ENCODE assay signal across 9 mouse cellular contexts in the genomic region with DNA sequence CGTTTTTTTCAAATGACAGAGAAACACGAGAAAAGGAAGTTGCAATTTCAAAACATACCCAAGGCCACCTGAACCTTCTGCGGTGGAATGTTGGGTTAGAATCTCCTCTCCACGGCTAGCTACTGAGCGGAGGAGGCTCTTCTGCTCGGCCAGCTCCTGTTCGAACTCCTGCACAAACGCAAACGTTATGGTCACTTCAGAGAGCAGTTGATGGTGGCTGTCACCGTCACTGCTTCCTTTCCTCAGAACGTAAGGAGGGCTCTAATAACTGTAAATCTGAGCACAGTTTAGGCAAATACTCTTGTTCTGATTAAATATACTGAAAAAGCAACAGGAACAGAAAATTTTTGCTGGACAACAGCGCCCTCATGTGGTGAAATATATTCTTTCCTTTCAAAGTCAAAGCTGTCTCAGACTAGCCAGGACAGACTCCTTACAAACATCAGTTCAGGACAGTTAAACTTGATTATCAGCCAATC.
DNase-seq lines count a peak whose midpoint lies in the region; ATAC-seq and TF ChIP-seq lines count a peak whose summit lies in the region.
"Had no signal": no experiment of that assay in that cellular context is flagged by ENCODE, and none has a peak within 500 bp of the region (broad histone marks: within the 10 kb centered on the region; RNA-seq: fewer than 3 reads in every experiment).

No protein-coding gene starts in this region.

- no peak overlapping the region for H3K27ac ChIP-seq in liver, adult 2 months (replicated peaks; ENCODE audit: insufficient read depth, low read depth, low read length)
- no peak overlapping the region for H3K27ac ChIP-seq in liver, embryonic 12.5 days
- no peak overlapping the region for H3K27ac ChIP-seq in embryonic facial prominence, embryonic 10.5 days (replicated peaks)
- H3K27ac ChIP-seq: lung, embryonic 15.5 days had no signal

- TF ChIP-seq POLR2A in liver, adult 2 months (IDR thresholded peaks at IDR 0.05; ENCODE audit: extremely low read depth, insufficient read depth, low read length), result no peak
- no peak for TF ChIP-seq POLR2A in lung, adult 2 months (IDR thresholded peaks at IDR 0.05; ENCODE audit: borderline replicate concordance, extremely low read depth, low read depth, low read length)

- ATAC-seq in liver, embryonic 12.5 days, result no peak

- H3K4me2 ChIP-seq in liver, embryonic 12.5 days, result no peak overlapping the region
- H3K4me2 ChIP-seq: lung, embryonic 15.5 days had no signal

- peaks cover 19% of the 10 kb centered on the region for H3K36me3 ChIP-seq in liver, adult 2 months (ENCODE audit: control insufficient read depth, insufficient read depth, low read length)
- H3K36me3 ChIP-seq in liver, embryonic 12.5 days, result 0 out of 2 replicates have a peak, but pooled peaks cover 7% of the 10 kb centered on the region
- no peaks in the 10 kb centered on the region for H3K36me3 ChIP-seq in embryonic facial prominence, embryonic 10.5 days (replicated peaks)
- H3K36me3 ChIP-seq: lung, embryonic 15.5 days had no signal

- H3K4me1 ChIP-seq in liver, adult 2 months (ENCODE audit: control insufficient read depth, insufficient read depth, low read length), result no peaks in the 10 kb centered on the region
- peaks cover 20% of the 10 kb centered on the region for H3K4me1 ChIP-seq in liver, embryonic 12.5 days
- no peaks in the 10 kb centered on the region for H3K4me1 ChIP-seq in embryonic facial prominence, embryonic 10.5 days
- no peaks in the 10 kb centered on the region for H3K4me1 ChIP-seq in lung, adult 2 months (ENCODE audit: control insufficient read depth, insufficient read depth, low read length)
- H3K4me1 ChIP-seq: lung, embryonic 15.5 days had no signal

- H3K4me3 ChIP-seq in liver, adult 2 months (ENCODE audit: insufficient read depth, low read depth, low read length), result no peak overlapping the region
- no peak overlapping the region for H3K4me3 ChIP-seq in liver, embryonic 12.5 days
- H3K4me3 ChIP-seq in embryonic facial prominence, embryonic 10.5 days, result no peak overlapping the region
- no peak overlapping the region for H3K4me3 ChIP-seq in lung, adult 2 months (replicated peaks; ENCODE audit: extremely low read depth, low read depth, low read length)
- H3K4me3 ChIP-seq: lung, embryonic 15.5 days had no signal

- no peaks in the 10 kb centered on the region for H3K9me3 ChIP-seq in liver, embryonic 12.5 days (replicated peaks)
- no peaks in the 10 kb centered on the region for H3K9me3 ChIP-seq in embryonic facial prominence, embryonic 10.5 days
- H3K9me3 ChIP-seq: lung, embryonic 15.5 days had no signal

- no peak overlapping the region for H3K9ac ChIP-seq in liver, adult 2 months (ENCODE audit: low read depth, low read length)
- H3K9ac ChIP-seq in liver, embryonic 12.5 days, result no peak overlapping the region
- H3K9ac ChIP-seq: lung, embryonic 15.5 days had no signal

- peak; percentile 28 for DNase-seq in liver, adult 2 months (ENCODE audit: extremely low read depth, low read depth, low spot score)
- peak; percentile 66 for DNase-seq in T-cell, adult 2 months (ENCODE audit: low spot score)
- DNase-seq in embryonic facial prominence, embryonic 10.5 days (ENCODE audit: low spot score), result peak; percentile 58
- peak; percentile 78 for DNase-seq in induced T-regulatory cell, adult 2 months (ENCODE audit: low read depth)
- DNase-seq in lung, adult 2 months, result peak; percentile 23
- peak; percentile 20 for DNase-seq in ovary, postnatal 36 days (ENCODE audit: low spot score)
- no peak for DNase-seq in frontal cortex, postnatal 14 days (ENCODE audit: low spot score in 2 of 2)

- H3K79me2 ChIP-seq in liver, adult 2 months (ENCODE audit: control insufficient read depth, insufficient read depth, low read length), result no peaks in the 10 kb centered on the region

- TF ChIP-seq CTCF in liver, adult 2 months (IDR thresholded peaks at IDR 0.05; ENCODE audit: low read depth, low read length), result peak; percentile 47
- TF ChIP-seq CTCF in lung, adult 2 months (IDR thresholded peaks at IDR 0.05; ENCODE audit: insufficient read depth, low read length), result no peak

- H3K27me3 ChIP-seq in liver, adult 2 months (ENCODE audit: control insufficient read depth, insufficient read depth, low read length), result no peaks in the 10 kb centered on the region
- H3K27me3 ChIP-seq in liver, embryonic 12.5 days (replicated peaks), result no peaks in the 10 kb centered on the region
- no peaks in the 10 kb centered on the region for H3K27me3 ChIP-seq in embryonic facial prominence, embryonic 10.5 days (replicated peaks; ENCODE audit: low read depth, poor library complexity, severe bottlenecking)
- H3K27me3 ChIP-seq: lung, embryonic 15.5 days had no signal

- WGBS in liver, adult 2 months, result 78% methylated on average over 12 of the region's 12 CpGs
- 46% methylated on average over 12 of the region's 12 CpGs for WGBS in liver, embryonic 12.5 days (ENCODE audit: insufficient replicate concordance)
- WGBS in embryonic facial prominence, embryonic 10.5 days, result 56% methylated on average over 12 of the region's 12 CpGs
- 52% methylated on average over 12 of the region's 12 CpGs for WGBS in lung, adult 2 months

Comparison
In these comparisons a context has a peak if more than half of its experiments do, and no peak if none do; other contexts are left out.
1. DNase-seq: peak in liver, adult 2 months (single experiment), T-cell, adult 2 months (single experiment), embryonic facial prominence, embryonic 10.5 days (single experiment), induced T-regulatory cell, adult 2 months (single experiment), lung, adult 2 months (single experiment) and ovary, postnatal 36 days (single experiment); none in frontal cortex, postnatal 14 days (0 of 2).